Mouse (Mus musculus): Measurements from ENCODE around the gene Tifa. TPM values are rescaled to one million over a fixed set of nuclear protein-coding genes. Genes with fewer than 3 reads are reported as not detected.
A peak's percentile ranks its signal among the peaks of the same experiment; 100 is the strongest.

Tifa gene
- polyA plus RNA-seq, 1 experiment from 2014 or later, result 7.7 TPM

GRCm38 (mm10) chr3:127820400-127820799 lies 30.8 kb downstream of the Tifa start:
- ATAC-seq (ENCODE audit: low FRiP score, low TSS enrichment) (no peak), DNase-seq (ENCODE audit: low spot score) (no peak)
- Histone ChIP-seq H3K4me3 (ENCODE audit: low read depth, low read length) (no peak overlapping the region), H3K9ac (ENCODE audit: low read length) (no peak overlapping the region), H3K9me3 (ENCODE audit: control insufficient read depth, low read length) (no peaks in the 10 kb centered on the region), H3K27me3 (ENCODE audit: control insufficient read depth, insufficient read depth, low read length) (no peaks in the 10 kb centered on the region), H3K4me2 (replicated peaks; ENCODE audit: low read depth) (no peak overlapping the region), H3K36me3 (ENCODE audit: control insufficient read depth, insufficient read depth, low read length) (no peaks in the 10 kb centered on the region; the same call in 1 of the 2 replicates), H3K4me1 (replicated peaks; ENCODE audit: control insufficient read depth, insufficient read depth) (no peaks in the 10 kb centered on the region), H3K27ac (replicated peaks) (no peak overlapping the region)
- 65% methylated on average over 1 of the region's 1 CpGs for WGBS
- no peak for TF ChIP-seq CTCF (IDR thresholded peaks at IDR 0.05; ENCODE audit: low read depth)
- TF ChIP-seq EP300 (optimal IDR thresholded peaks at IDR 0.05), result no peak

DNA sequence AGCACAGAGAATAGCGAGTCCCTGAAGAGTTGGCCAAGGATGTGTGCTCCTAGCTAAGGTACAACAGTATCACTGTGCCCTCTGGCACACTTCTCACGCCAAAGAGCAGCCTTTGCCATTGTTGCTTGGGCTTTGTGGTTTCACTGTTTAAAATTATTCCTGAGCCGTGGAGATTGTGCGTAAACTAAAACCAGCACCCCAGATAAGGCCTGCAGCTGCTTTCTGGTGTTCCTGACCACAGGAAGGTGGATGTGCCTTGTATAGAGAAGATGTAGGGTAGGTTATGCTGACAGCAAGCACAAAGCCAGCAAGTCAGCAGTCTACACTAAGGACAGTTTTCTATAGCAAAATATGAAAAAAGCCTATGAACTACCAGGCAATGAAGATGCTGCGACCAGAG lies 31.6 kb downstream of the Tifa start:
- Histone ChIP-seq H3K4me2 (replicated peaks; ENCODE audit: low read depth) (no peak overlapping the region), H3K4me1 (replicated peaks; ENCODE audit: control insufficient read depth, insufficient read depth) (no peaks in the 10 kb centered on the region), H3K36me3 (ENCODE audit: control insufficient read depth, insufficient read depth, low read length) (no peaks in the 10 kb centered on the region; the same call in 1 of the 2 replicates), H3K9me3 (ENCODE audit: control insufficient read depth, low read length) (no peaks in the 10 kb centered on the region), H3K9ac (ENCODE audit: low read length) (no peak overlapping the region), H3K4me3 (ENCODE audit: low read depth, low read length) (no peak overlapping the region), H3K27me3 (ENCODE audit: control insufficient read depth, insufficient read depth, low read length) (no peaks in the 10 kb centered on the region), H3K27ac (replicated peaks) (no peak overlapping the region)
- TF ChIP-seq CTCF (IDR thresholded peaks at IDR 0.05; ENCODE audit: low read depth) (no peak), EP300 (optimal IDR thresholded peaks at IDR 0.05) (no peak)
- 72% methylated on average over 5 of the region's 5 CpGs for WGBS
- DNase-seq (ENCODE audit: low spot score), result no peak
- ATAC-seq (ENCODE audit: low FRiP score, low TSS enrichment), result no peak

DNA sequence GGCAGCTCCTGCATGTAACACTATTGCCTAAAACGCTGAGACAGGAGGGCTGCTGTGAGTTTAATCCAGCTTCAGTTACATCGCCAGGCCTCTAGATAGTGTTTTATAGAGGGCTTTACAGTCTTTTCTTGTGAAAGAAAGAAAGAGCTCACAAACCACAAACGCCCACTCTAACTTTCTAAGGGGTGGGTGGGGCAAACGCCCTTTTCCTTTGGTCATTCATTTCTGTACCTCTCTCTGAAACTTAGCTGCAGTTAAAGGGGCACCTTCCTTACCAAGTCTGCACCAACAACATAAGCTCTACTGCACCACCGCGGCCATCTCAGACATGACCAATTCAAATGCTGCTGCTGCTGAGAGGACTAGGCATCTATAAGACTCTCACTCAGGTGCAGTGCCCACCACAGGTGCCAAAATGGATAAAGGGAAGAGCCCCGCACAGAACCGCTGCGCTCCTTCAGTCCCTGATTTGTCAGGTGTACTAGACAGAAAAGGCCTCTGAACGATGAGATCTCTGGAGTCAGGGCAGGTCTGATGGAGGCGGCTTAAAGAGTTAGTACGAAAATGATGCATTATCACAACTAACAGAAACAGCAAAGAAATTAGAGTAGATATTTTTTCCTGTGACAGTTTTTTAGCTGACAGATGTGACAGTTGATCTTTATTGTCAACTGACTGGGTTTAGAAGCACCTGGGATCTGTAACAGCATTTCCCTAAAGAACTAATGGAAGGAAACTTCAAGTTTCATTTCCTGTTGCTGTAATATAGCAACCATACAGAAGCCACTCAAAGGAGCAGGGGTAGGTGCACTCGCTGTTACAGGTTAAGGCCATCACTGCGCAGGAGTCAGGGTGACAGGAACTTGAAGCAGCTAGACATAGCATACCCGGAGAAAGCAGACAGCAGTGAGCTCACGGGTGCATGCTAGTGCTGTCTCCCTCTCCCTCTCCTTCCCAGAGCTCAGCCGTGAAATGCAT lies 34.6 kb downstream of the Tifa start:
- Histone ChIP-seq H3K4me3 (ENCODE audit: low read depth, low read length) (no peak overlapping the region), H3K27ac (replicated peaks) (no peak overlapping the region), H3K9ac (ENCODE audit: low read length) (no peak overlapping the region), H3K4me2 (replicated peaks; ENCODE audit: low read depth) (no peak overlapping the region), H3K9me3 (ENCODE audit: control insufficient read depth, low read length) (no peaks in the 10 kb centered on the region), H3K27me3 (ENCODE audit: control insufficient read depth, insufficient read depth, low read length) (no peaks in the 10 kb centered on the region), H3K36me3 (ENCODE audit: control insufficient read depth, insufficient read depth, low read length) (no peaks in the 10 kb centered on the region), H3K4me1 (replicated peaks; ENCODE audit: control insufficient read depth, insufficient read depth) (0 out of 2 replicates have a peak, but pooled peaks cover 5% of the 10 kb centered on the region)
- no peak for TF ChIP-seq EP300 (optimal IDR thresholded peaks at IDR 0.05)
- TF ChIP-seq CTCF (IDR thresholded peaks at IDR 0.05; ENCODE audit: low read depth), result no peak
- 76% methylated on average over 17 of the region's 17 CpGs for WGBS
- DNase-seq (ENCODE audit: low spot score) (no peak), ATAC-seq (ENCODE audit: low FRiP score, low TSS enrichment) (no peak)

- 78% methylated on average over 7 of the region's 7 CpGs for WGBS
- Histone ChIP-seq H3K4me3 (ENCODE audit: low read depth, low read length) (no peak overlapping the region), H3K27me3 (ENCODE audit: control insufficient read depth, insufficient read depth, low read length) (no peaks in the 10 kb centered on the region), H3K36me3 (ENCODE audit: control insufficient read depth, insufficient read depth, low read length) (no peaks in the 10 kb centered on the region), H3K9ac (ENCODE audit: low read length) (no peak overlapping the region), H3K9me3 (ENCODE audit: control insufficient read depth, low read length) (no peaks in the 10 kb centered on the region), H3K4me2 (replicated peaks; ENCODE audit: low read depth) (no peak overlapping the region), H3K4me1 (replicated peaks; ENCODE audit: control insufficient read depth, insufficient read depth) (0 out of 2 replicates have a peak, but pooled peaks cover 5% of the 10 kb centered on the region), H3K27ac (replicated peaks) (no peak overlapping the region)
- DNase-seq (ENCODE audit: low spot score), result no peak
- no peak for ATAC-seq (ENCODE audit: low FRiP score, low TSS enrichment)
- TF ChIP-seq EP300 (optimal IDR thresholded peaks at IDR 0.05), result no peak
- TF ChIP-seq CTCF (IDR thresholded peaks at IDR 0.05; ENCODE audit: low read depth), result no peak
These were observed 36.9 kb downstream of the Tifa start for GRCm38 (mm10) chr3:127826503-127826902.

DNA sequence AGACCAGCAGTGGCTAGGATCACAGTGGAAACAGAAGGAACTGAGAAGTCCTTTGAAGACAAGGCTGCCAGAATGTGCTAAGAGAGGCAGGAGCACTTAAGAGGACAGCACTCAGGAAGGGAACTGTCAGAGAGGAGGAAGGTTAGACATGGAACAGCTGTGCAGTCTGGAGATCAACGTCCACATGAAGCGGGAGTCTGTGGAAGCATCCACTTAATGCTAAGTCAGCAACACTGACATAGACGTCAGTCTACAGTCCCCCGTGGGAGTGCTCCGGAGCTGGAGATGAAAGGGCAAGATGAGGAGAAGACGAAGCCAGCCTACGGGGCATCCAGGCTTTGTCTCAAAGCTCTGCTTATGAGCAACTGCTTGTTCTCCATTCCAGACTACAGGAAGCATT lies 37.5 kb downstream of the Tifa start:
- Histone ChIP-seq H3K9ac (ENCODE audit: low read length) (no peak overlapping the region), H3K27me3 (ENCODE audit: control insufficient read depth, insufficient read depth, low read length) (no peaks in the 10 kb centered on the region), H3K4me2 (replicated peaks; ENCODE audit: low read depth) (no peak overlapping the region; the same call in 1 of the 2 replicates), H3K4me3 (ENCODE audit: low read depth, low read length) (no peak overlapping the region), H3K27ac (replicated peaks) (peak overlapping the region; percentile 1; the same call in 1 of the 2 replicates), H3K36me3 (ENCODE audit: control insufficient read depth, insufficient read depth, low read length) (no peaks in the 10 kb centered on the region), H3K9me3 (ENCODE audit: control insufficient read depth, low read length) (no peaks in the 10 kb centered on the region), H3K4me1 (replicated peaks; ENCODE audit: control insufficient read depth, insufficient read depth) (0 out of 2 replicates have a peak, but pooled peaks cover 5% of the 10 kb centered on the region)
- WGBS, result 17% methylated on average over 7 of the region's 7 CpGs
- TF ChIP-seq CTCF (IDR thresholded peaks at IDR 0.05; ENCODE audit: low read depth), result no peak
- TF ChIP-seq EP300 (optimal IDR thresholded peaks at IDR 0.05), result no peak
- peak; percentile 71; the same call in 1 of the 2 replicates for ATAC-seq (ENCODE audit: low FRiP score, low TSS enrichment)
- DNase-seq (ENCODE audit: low spot score), result no peak

DNA sequence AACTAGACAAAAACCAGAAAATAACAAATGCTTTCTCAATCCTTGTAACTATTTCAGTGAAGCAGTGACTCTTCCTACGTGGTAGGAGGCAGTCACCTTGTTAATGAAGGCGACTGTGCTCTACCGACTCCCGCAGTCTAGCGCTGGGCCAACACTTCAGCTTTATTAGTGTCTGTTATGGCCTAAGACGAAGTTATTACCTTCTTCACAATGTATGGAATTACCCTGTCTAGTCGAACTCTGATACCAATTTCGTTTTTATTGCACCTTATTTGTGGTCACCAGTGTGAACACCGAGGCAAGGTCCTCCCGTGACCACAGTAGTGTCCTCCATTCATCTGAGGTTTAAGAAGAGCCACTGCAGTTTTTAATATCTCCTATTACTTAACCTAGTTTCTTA lies 40.6 kb downstream of the Tifa start:
- H3K4me3 ChIP-seq (ENCODE audit: low read depth, low read length), result no peak overlapping the region
- DNase-seq (ENCODE audit: low spot score) (no peak), ATAC-seq (ENCODE audit: low FRiP score, low TSS enrichment) (no peak)
- 93% methylated on average over 10 of the region's 10 CpGs for WGBS
- H3K9me3 ChIP-seq (ENCODE audit: control insufficient read depth, low read length), result no peaks in the 10 kb centered on the region
- H3K36me3 ChIP-seq (ENCODE audit: control insufficient read depth, insufficient read depth, low read length), result no peaks in the 10 kb centered on the region
- no peak overlapping the region for H3K9ac ChIP-seq (ENCODE audit: low read length)
- H3K27ac ChIP-seq (replicated peaks), result no peak overlapping the region
- H3K4me1 ChIP-seq (replicated peaks; ENCODE audit: control insufficient read depth, insufficient read depth), result 0 out of 2 replicates have a peak, but pooled peaks cover 5% of the 10 kb centered on the region
- no peak overlapping the region for H3K4me2 ChIP-seq (replicated peaks; ENCODE audit: low read depth)
- no peak for TF ChIP-seq EP300 (optimal IDR thresholded peaks at IDR 0.05)
- H3K27me3 ChIP-seq (ENCODE audit: control insufficient read depth, insufficient read depth, low read length), result no peaks in the 10 kb centered on the region

Data from stomach, postnatal 0 days (tissue).